Mouse (Mus musculus): ENCODE data around the gene Zer1. TPM values are rescaled to one million over a fixed set of nuclear protein-coding genes. Genes with fewer than 3 reads are reported as not detected.

Zer1 gene
- total and polyA plus RNA-seq, 3 experiments = 5.5 to 15.0 (median 13.4) TPM

DNA sequence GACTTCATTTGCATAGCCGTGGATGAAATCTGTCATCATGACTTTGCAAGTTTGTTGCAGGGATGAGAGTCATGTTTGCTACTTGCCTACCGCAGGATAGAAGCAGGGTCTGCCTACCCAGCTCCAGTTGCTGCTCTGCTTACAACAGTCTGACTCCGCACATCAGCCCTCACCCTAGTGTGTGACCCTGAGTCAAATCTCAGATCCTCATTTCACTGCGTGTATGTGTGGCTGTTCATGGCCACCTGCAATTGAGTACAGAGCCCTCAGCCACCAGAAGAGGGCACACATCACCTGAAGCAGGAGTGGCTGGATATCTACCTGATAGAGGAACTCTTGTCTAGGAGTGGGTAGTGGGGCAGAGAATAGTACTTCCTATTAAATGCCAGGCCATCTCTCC is 37.1 kb downstream of the Zer1 start:
- Histone ChIP-seq H3K4me3 (replicated peaks in 1 of 3; ENCODE audit: low read depth in 2 of 3, low read length in 2 of 3, poor library complexity in 1 of 3) (no peak overlapping the region), H3K36me3 (replicated peaks in 1 of 2; ENCODE audit: control insufficient read depth in 1 of 2, insufficient read depth in 1 of 2, low read length in 1 of 2) (peaks cover 22 to 64% of the 10 kb centered on the region in 2 experiments), H3K9me3 (replicated peaks; ENCODE audit: low read length) (peaks cover 4% of the 10 kb centered on the region), H3K27ac (ENCODE audit: insufficient read depth, low read depth) (no peak overlapping the region), H3K4me1 (ENCODE audit: control insufficient read depth in 1 of 2, insufficient read depth in 2 of 2) (peaks cover 12 to 41% of the 10 kb centered on the region in 2 experiments), H3K4me2 (ENCODE audit: insufficient read depth, low read depth, poor library complexity, severe bottlenecking) (no peak overlapping the region), H3K27me3 (replicated peaks) (no peaks in the 10 kb centered on the region), H3K79me2 (replicated peaks; ENCODE audit: control insufficient read depth, extremely low read depth, insufficient read depth, poor library complexity, severe bottlenecking) (no peaks in the 10 kb centered on the region), H3K9ac (ENCODE audit: insufficient read depth, low read depth) (no peak overlapping the region)
- in situ Hi-C loops (cut with MboI; ENCODE audit: low pct_ligation_motif_present, low pct_unique_long_range_greater_than_20kb, low sequenced_read_pairs) = no loop called here
- TF ChIP-seq USF2 (conservative IDR thresholded peaks at IDR 0.05; ENCODE audit: low read depth, low read length) (no peak), ZMIZ1 (IDR thresholded peaks at IDR 0.05; ENCODE audit: low read depth, low read length) (no peak), TBP (conservative IDR thresholded peaks at IDR 0.05; ENCODE audit: low read depth, low read length) (no peak), CHD2 (IDR thresholded peaks at IDR 0.05; ENCODE audit: low read length) (no peak), CTCF (conservative IDR thresholded peaks at IDR 0.05 in 1 of 2, IDR thresholded peaks at IDR 0.05 in 1 of 2; ENCODE audit: low read depth in 2 of 2, low read length in 2 of 2) (peak in 1 of 2 experiments; percentile 41; a peak in 2 of 4 replicates)
- DNase-seq (ENCODE audit: extremely low read depth) = peak; percentile 46
- dilution Hi-C loops (cut with MboI; ENCODE audit: extremely low pct_ligation_motif_present, extremely low pct_unique_long_range_greater_than_20kb, low sequenced_read_pairs) = no loop called here

DNA sequence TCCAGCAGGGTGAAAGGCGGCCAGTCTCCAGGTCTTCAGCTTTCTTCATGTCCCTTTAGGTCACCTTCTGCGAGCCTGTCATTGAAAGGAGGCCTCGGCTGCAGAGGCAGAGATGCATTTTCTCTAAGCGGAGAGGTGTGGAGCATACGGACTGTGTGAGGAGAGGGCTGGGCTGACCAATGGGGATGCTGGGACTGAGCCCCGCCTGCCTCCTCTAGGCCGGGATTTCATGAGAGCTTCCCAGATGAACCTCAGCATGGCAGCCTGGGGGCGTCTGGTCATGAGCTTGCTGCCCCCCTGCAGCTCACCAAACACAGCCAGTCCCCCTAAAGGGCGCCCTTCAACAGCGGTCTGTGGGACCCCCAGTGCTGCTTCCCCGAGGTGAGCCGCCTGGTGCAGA is 39.8 kb downstream of the Zer1 start:
- dilution Hi-C loops (cut with MboI; ENCODE audit: extremely low pct_ligation_motif_present, extremely low pct_unique_long_range_greater_than_20kb, low sequenced_read_pairs) = no loop called here
- Histone ChIP-seq H3K4me2 (ENCODE audit: insufficient read depth, low read depth, poor library complexity, severe bottlenecking) (no peak overlapping the region), H3K9me3 (replicated peaks; ENCODE audit: low read length) (peaks cover 4% of the 10 kb centered on the region), H3K27me3 (replicated peaks) (no peaks in the 10 kb centered on the region), H3K9ac (ENCODE audit: insufficient read depth, low read depth) (no peak overlapping the region), H3K4me3 (replicated peaks in 1 of 3; ENCODE audit: low read depth in 2 of 3, low read length in 2 of 3, poor library complexity in 1 of 3) (no peak overlapping the region), H3K36me3 (replicated peaks in 1 of 2; ENCODE audit: control insufficient read depth in 1 of 2, insufficient read depth in 1 of 2, low read length in 1 of 2) (peaks cover 0 to 57% of the 10 kb centered on the region in 2 experiments), H3K79me2 (replicated peaks; ENCODE audit: control insufficient read depth, extremely low read depth, insufficient read depth, poor library complexity, severe bottlenecking) (no peaks in the 10 kb centered on the region), H3K27ac (ENCODE audit: insufficient read depth, low read depth) (no peak overlapping the region), H3K4me1 (ENCODE audit: control insufficient read depth in 1 of 2, insufficient read depth in 2 of 2) (peaks cover 7 to 28% of the 10 kb centered on the region in 2 experiments; a peak in 3 of 4 replicates)
- in situ Hi-C loops (cut with MboI; ENCODE audit: low pct_ligation_motif_present, low pct_unique_long_range_greater_than_20kb, low sequenced_read_pairs) = no loop called here
- TF ChIP-seq NELFE (IDR thresholded peaks at IDR 0.05; ENCODE audit: low read depth, low read length) (no peak), EP300 (IDR thresholded peaks at IDR 0.05; ENCODE audit: low read length) (no peak), PAX5 (IDR thresholded peaks at IDR 0.05; ENCODE audit: low read length) (no peak), USF2 (conservative IDR thresholded peaks at IDR 0.05; ENCODE audit: low read depth, low read length) (no peak), BHLHE40 (IDR thresholded peaks at IDR 0.05; ENCODE audit: low read depth, low read length) (no peak), ZNF384 (IDR thresholded peaks at IDR 0.05; ENCODE audit: low read depth, low read length) (no peak), MXI1 (IDR thresholded peaks at IDR 0.05; ENCODE audit: low read depth, low read length) (no peak), KAT2A (IDR thresholded peaks at IDR 0.05; ENCODE audit: insufficient replicate concordance, low read length) (no peak), NRF1 (IDR thresholded peaks at IDR 0.05; ENCODE audit: low read depth, low read length) (no peak), MYC (IDR thresholded peaks at IDR 0.05; ENCODE audit: low read depth, low read length) (no peak), ELF1 (IDR thresholded peaks at IDR 0.05; ENCODE audit: low read depth, low read length) (no peak), CHD2 (IDR thresholded peaks at IDR 0.05; ENCODE audit: low read length) (no peak), MAZ (IDR thresholded peaks at IDR 0.05; ENCODE audit: low read depth, low read length) (no peak), HCFC1 (IDR thresholded peaks at IDR 0.05; ENCODE audit: low read depth, low read length) (no peak), RAD21 (IDR thresholded peaks at IDR 0.05; ENCODE audit: low read depth, low read length) (no peak)
- DNase-seq (ENCODE audit: extremely low read depth) = no peak

All from CH12.LX (cell line).